Mouse (Mus musculus): ENCODE data around the gene Tcl1b3. TPM values are rescaled to one million over a fixed set of nuclear protein-coding genes. Genes with fewer than 3 reads are reported as not detected.
A peak's percentile ranks its signal among the peaks of the same experiment; 100 is the strongest.
"Not testable (repeated sequence)": the region's sequence is repeated elsewhere in the genome, so short reads cannot be mapped to it uniquely, and the experiment has no call there.

Gene Tcl1b3
- total RNA-seq (2017), result not detected in 3 replicates

- not testable (repeated sequence) for ATAC-seq (replicated peaks; ENCODE audit: insufficient number of reproducible peaks, low FRiP score, low TSS enrichment, poor library complexity, severe bottlenecking)
Observed at GRCm38 (mm10) chr12:105190743-105191142, at the start of gene Tcl1b3. TSS of gene Tcl1b3 (plus strand) at chr12:105191043.

- no peak for ATAC-seq (replicated peaks; ENCODE audit: insufficient number of reproducible peaks, low FRiP score, low TSS enrichment, poor library complexity, severe bottlenecking)
Observed at GRCm38 (mm10) chr12:105143096-105143495, 47.7 kb upstream of the Tcl1b3 start.

- ATAC-seq (replicated peaks; ENCODE audit: insufficient number of reproducible peaks, low FRiP score, low TSS enrichment, poor library complexity, severe bottlenecking), result 0 out of 2 replicates have a peak, but pooled peaks have one; percentile 35
Observed at GRCm38 (mm10) chr12:105144928-105145327, 45.9 kb upstream of the Tcl1b3 start.

GRCm38 (mm10) chr12:105145714-105146113 lies 45.1 kb upstream of the Tcl1b3 start, which contains the start of gene Tcl1b2:
TSS of gene Tcl1b2 (plus strand) at chr12:105146014.
- ATAC-seq (replicated peaks; ENCODE audit: insufficient number of reproducible peaks, low FRiP score, low TSS enrichment, poor library complexity, severe bottlenecking), result no peak

GRCm38 (mm10) chr12:105155286-105155685 lies 35.6 kb upstream of the Tcl1b3 start:
- not testable (repeated sequence) for ATAC-seq (replicated peaks; ENCODE audit: insufficient number of reproducible peaks, low FRiP score, low TSS enrichment, poor library complexity, severe bottlenecking)

- no peak for ATAC-seq (replicated peaks; ENCODE audit: insufficient number of reproducible peaks, low FRiP score, low TSS enrichment, poor library complexity, severe bottlenecking)
Observed at GRCm38 (mm10) chr12:105158842-105159241, 32.0 kb upstream of the Tcl1b3 start.

GRCm38 (mm10) chr12:105159390-105159789 lies 31.5 kb upstream of the Tcl1b3 start, which contains the start of gene Tcl1b1:
TSS of gene Tcl1b1 (plus strand) at chr12:105159690.
- no peak for ATAC-seq (replicated peaks; ENCODE audit: insufficient number of reproducible peaks, low FRiP score, low TSS enrichment, poor library complexity, severe bottlenecking)

GRCm38 (mm10) chr12:105166734-105167133 lies 24.1 kb upstream of the Tcl1b3 start:
- ATAC-seq (replicated peaks; ENCODE audit: insufficient number of reproducible peaks, low FRiP score, low TSS enrichment, poor library complexity, severe bottlenecking), result no peak

GRCm38 (mm10) chr12:105173366-105173765 lies 17.5 kb upstream of the Tcl1b3 start:
- ATAC-seq (replicated peaks; ENCODE audit: insufficient number of reproducible peaks, low FRiP score, low TSS enrichment, poor library complexity, severe bottlenecking), result no peak

- ATAC-seq (replicated peaks; ENCODE audit: insufficient number of reproducible peaks, low FRiP score, low TSS enrichment, poor library complexity, severe bottlenecking), result not testable (repeated sequence)
Observed at GRCm38 (mm10) chr12:105174318-105174717, 16.5 kb upstream of the Tcl1b3 start.

- not testable (repeated sequence) for ATAC-seq (replicated peaks; ENCODE audit: insufficient number of reproducible peaks, low FRiP score, low TSS enrichment, poor library complexity, severe bottlenecking)
Observed at GRCm38 (mm10) chr12:105176044-105176443, 14.8 kb upstream of the Tcl1b3 start, which contains the start of gene Tcl1b5. TSS of gene Tcl1b5 (plus strand) at chr12:105176344.

- ATAC-seq (replicated peaks; ENCODE audit: insufficient number of reproducible peaks, low FRiP score, low TSS enrichment, poor library complexity, severe bottlenecking), result not testable (repeated sequence)
Observed at GRCm38 (mm10) chr12:105181040-105181644, 9.7 kb upstream of the Tcl1b3 start.

- ATAC-seq (replicated peaks; ENCODE audit: insufficient number of reproducible peaks, low FRiP score, low TSS enrichment, poor library complexity, severe bottlenecking), result peak; percentile 17; the same call in 1 of the 2 replicates
Observed at GRCm38 (mm10) chr12:105188980-105189379, 1.9 kb upstream of the Tcl1b3 start.

GRCm38 (mm10) chr12:105199684-105200497 lies 9.0 kb downstream of the Tcl1b3 start:
- ATAC-seq (replicated peaks; ENCODE audit: insufficient number of reproducible peaks, low FRiP score, low TSS enrichment, poor library complexity, severe bottlenecking), result not testable (repeated sequence)

GRCm38 (mm10) chr12:105201657-105202056 lies 10.8 kb downstream of the Tcl1b3 start, which contains the start of gene Tcl1b4:
TSS of gene Tcl1b4 (plus strand) at chr12:105201957.
- ATAC-seq (replicated peaks; ENCODE audit: insufficient number of reproducible peaks, low FRiP score, low TSS enrichment, poor library complexity, severe bottlenecking), result not testable (repeated sequence)

- ATAC-seq (replicated peaks; ENCODE audit: insufficient number of reproducible peaks, low FRiP score, low TSS enrichment, poor library complexity, severe bottlenecking), result no peak
Observed at GRCm38 (mm10) chr12:105207071-105207470, 16.2 kb downstream of the Tcl1b3 start.

GRCm38 (mm10) chr12:105208441-105208840 lies 17.6 kb downstream of the Tcl1b3 start:
- no peak for ATAC-seq (replicated peaks; ENCODE audit: insufficient number of reproducible peaks, low FRiP score, low TSS enrichment, poor library complexity, severe bottlenecking)

GRCm38 (mm10) chr12:105209231-105209630 lies 18.4 kb downstream of the Tcl1b3 start:
- ATAC-seq (replicated peaks; ENCODE audit: insufficient number of reproducible peaks, low FRiP score, low TSS enrichment, poor library complexity, severe bottlenecking), result no peak

GRCm38 (mm10) chr12:105217101-105217760 lies 26.4 kb downstream of the Tcl1b3 start:
- no peak for ATAC-seq (replicated peaks; ENCODE audit: insufficient number of reproducible peaks, low FRiP score, low TSS enrichment, poor library complexity, severe bottlenecking)

Measured in monocyte, adult 5-6 weeks (primary cell).